Mouse (Mus musculus) C2C12 (cell line): ENCODE measurements around the gene Zfp11.

Experiments
- CEBPB ChIP-seq: IDR thresholded peaks from one replicate; pipeline ENCODE4 v1.6.1; 2011; ENCODE audit warnings: low read depth, mild to moderate bottlenecking, control low read depth, moderate library complexity
- CTCF ChIP-seq: IDR thresholded peaks from one replicate; pipeline ENCODE4 v1.5.1; 2011; ENCODE audit not compliant: control insufficient read depth, insufficient read depth, insufficient read length
- FOSL1 ChIP-seq: IDR thresholded peaks from one replicate; pipeline ENCODE4 v1.8.0; 2011; ENCODE audit warnings: mild to moderate bottlenecking, low read length; ENCODE audit not compliant: poor library complexity, insufficient read depth, severe bottlenecking
- MAX ChIP-seq: IDR thresholded peaks from one replicate; pipeline ENCODE4 v1.6.1; 2011; ENCODE audit warnings: mild to moderate bottlenecking, control low read depth
- USF1 ChIP-seq: IDR thresholded peaks from one replicate; pipeline ENCODE4 v1.6.1; 2011; ENCODE audit warnings: low read depth, mild to moderate bottlenecking, control low read depth, moderate library complexity

DNA sequence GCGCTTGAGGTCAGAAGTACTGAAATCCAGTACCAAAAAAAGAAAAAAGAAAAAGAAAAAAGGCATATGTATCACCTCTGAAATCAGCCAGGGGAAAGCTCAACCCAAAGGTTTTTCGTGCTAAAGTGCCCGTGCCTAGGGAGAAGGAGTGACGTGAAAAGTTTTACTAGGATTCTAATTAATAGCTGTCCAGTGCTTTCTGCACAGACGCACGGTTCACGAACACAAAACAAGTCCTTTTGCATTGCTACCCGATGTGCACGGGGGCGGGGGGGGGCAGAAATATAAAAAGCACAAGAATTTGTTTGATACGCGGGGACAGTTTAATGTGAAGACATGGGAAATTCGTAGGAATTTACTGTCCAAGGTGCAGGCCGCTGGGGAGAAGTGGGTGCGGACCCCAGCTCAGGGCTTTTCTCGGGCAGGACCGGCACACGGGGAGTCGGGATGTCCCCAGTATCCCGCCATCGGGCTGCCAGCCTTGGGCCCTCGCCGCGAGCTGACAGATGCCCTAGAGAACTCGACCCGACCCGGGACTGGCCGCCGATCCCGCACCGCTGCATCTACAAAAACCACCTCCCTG, 355 bp downstream of the Zfp11 start:
- TF ChIP-seq CTCF (no peak), FOSL1 (no peak), MAX (no peak), USF1 (no peak), CEBPB (no peak)
